Mouse (Mus musculus): ENCODE data around the gene BC107364. TPM values are rescaled to one million over a fixed set of nuclear protein-coding genes. Genes with fewer than 3 reads are reported as not detected.
"Not testable (repeated sequence)": the region's sequence is repeated elsewhere in the genome, so short reads cannot be mapped to it uniquely, and the experiment has no call there.

The BC107364 gene
- total and polyA plus RNA-seq, 3 experiments = 0.17 TPM; not detected in 2

DNA sequence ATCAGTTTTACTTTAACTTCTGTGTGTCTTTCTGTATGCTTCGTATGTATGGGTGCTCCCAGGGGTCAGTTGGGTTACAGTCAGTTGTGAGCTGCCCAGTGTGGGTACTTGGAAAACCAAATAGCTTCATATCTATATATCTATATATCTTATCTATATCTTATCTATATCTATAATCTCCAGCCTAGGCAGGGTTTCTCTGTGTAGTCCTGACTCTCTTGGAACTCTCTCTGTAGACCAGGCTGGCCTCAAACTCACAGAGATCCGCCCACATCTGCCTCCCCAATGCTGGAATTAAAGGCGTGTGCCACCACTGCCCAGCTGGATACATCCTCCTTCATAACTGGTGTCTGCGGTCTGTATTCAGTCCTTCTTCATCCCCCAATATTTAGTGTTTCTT lies 25.8 kb downstream of the BC107364 start:
- no peak overlapping the region for H3K9ac ChIP-seq (ENCODE audit: control insufficient read depth, low read depth, low read length, poor library complexity, severe bottlenecking)
- no peaks in the 10 kb centered on the region; the same call in 1 of the 2 replicates for H3K79me2 ChIP-seq (ENCODE audit: control insufficient read depth, insufficient read depth, low read length, poor library complexity)
- H3K4me1 ChIP-seq (ENCODE audit: control insufficient read depth in 1 of 2, insufficient read depth in 2 of 2, low read length in 2 of 2) = peaks cover 10 to 36% of the 10 kb centered on the region in 2 experiments
- no peaks in the 10 kb centered on the region for H3K27me3 ChIP-seq (ENCODE audit: control insufficient read depth in 1 of 2, insufficient read depth in 2 of 2, low read length in 2 of 2)
- H3K36me3 ChIP-seq (ENCODE audit: control insufficient read depth in 1 of 2, insufficient read depth in 2 of 2, low read length in 2 of 2) = peaks cover 0 to 38% of the 10 kb centered on the region in 2 experiments; a peak in 2 of 4 replicates
- H3K27ac ChIP-seq (ENCODE audit: control insufficient read depth, low read depth, low read length) = no peak overlapping the region
- DNase-seq (ENCODE audit: low read depth, low spot score) = no peak
- peak; percentile 82 for TF ChIP-seq GATA1 (IDR thresholded peaks at IDR 0.05; ENCODE audit: low read depth, low read length)
- TF ChIP-seq ZC3H11A (IDR thresholded peaks at IDR 0.05; ENCODE audit: low read depth, low read length) = no peak
- TF ChIP-seq RCOR1 (IDR thresholded peaks at IDR 0.05; ENCODE audit: low read depth, low read length) = no peak
- no peak for TF ChIP-seq TBP (IDR thresholded peaks at IDR 0.05; ENCODE audit: low read depth, low read length)
- TF ChIP-seq ZMIZ1 (IDR thresholded peaks at IDR 0.05; ENCODE audit: low read depth, low read length) = no peak
- H3K4me3 ChIP-seq (ENCODE audit: control insufficient read depth in 1 of 2, insufficient read depth in 1 of 2, low read depth in 2 of 2, low read length in 2 of 2) = no peak overlapping the region
- no peaks in the 10 kb centered on the region for H3K9me3 ChIP-seq (replicated peaks; ENCODE audit: insufficient read depth, low read length)

DNA sequence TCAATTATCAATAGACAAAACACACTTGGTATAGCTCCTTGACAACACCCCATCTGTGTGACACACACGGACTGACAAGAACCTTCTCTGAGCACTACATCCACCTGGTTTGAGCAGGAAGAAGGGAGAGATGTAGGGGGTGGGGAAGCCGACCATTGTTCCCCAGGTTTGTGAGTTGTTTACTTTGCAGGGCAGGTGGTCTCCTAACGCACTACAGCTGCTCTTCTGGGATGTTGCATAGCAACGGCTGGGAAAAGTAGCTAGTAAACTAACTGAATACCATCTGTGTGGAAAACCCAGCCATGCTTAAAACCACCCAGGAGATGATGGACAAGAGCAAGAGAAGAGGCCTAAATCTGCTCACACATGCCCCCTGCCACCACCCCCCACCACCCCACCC lies 27.7 kb downstream of the BC107364 start:
- H3K27me3 ChIP-seq (ENCODE audit: control insufficient read depth in 1 of 2, insufficient read depth in 2 of 2, low read length in 2 of 2); H3K27ac ChIP-seq (ENCODE audit: control insufficient read depth, low read depth, low read length); DNase-seq (ENCODE audit: low read depth, low spot score); H3K79me2 ChIP-seq (ENCODE audit: control insufficient read depth, insufficient read depth, low read length, poor library complexity); H3K9me3 ChIP-seq (replicated peaks; ENCODE audit: insufficient read depth, low read length): not testable (repeated sequence)
- peak overlapping the region; percentile 44; the same call in 1 of the 2 replicates for H3K9ac ChIP-seq (ENCODE audit: control insufficient read depth, low read depth, low read length, poor library complexity, severe bottlenecking)
- H3K4me3 ChIP-seq (ENCODE audit: control insufficient read depth in 1 of 2, insufficient read depth in 1 of 2, low read depth in 2 of 2, low read length in 2 of 2) = peak overlapping the region; percentile 25 to 42
- peaks cover 0 to 26% of the 10 kb centered on the region in 2 experiments; a peak in 2 of 4 replicates for H3K36me3 ChIP-seq (ENCODE audit: control insufficient read depth in 1 of 2, insufficient read depth in 2 of 2, low read length in 2 of 2)
- peaks cover 6 to 22% of the 10 kb centered on the region in 2 experiments for H3K4me1 ChIP-seq (ENCODE audit: control insufficient read depth in 1 of 2, insufficient read depth in 2 of 2, low read length in 2 of 2)

DNA sequence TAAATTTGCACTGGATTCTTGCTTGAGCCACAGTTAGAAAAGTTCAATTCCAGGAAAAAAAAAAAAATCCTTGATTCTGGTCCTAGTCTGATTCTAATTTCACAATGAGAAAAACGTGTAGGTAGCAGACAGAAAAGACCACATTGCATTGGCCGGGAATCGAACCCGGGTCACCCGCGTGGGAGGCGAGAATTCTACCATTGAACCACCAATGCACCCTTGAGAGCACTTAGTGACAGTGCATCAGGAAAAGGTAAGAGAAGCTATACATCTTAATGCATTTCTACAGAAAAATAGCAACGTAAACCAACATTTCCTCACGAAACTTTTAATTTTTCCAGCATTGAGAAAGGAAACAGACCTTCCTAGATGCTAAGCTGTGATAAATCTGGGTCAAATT lies 28.2 kb downstream of the BC107364 start:
- DNase-seq (ENCODE audit: low read depth, low spot score) = peak; percentile 85

More for the DNA sequence above, 28.2 kb downstream of the BC107364 start:
- peaks cover 2 to 16% of the 10 kb centered on the region in 2 experiments for H3K4me1 ChIP-seq (ENCODE audit: control insufficient read depth in 1 of 2, insufficient read depth in 2 of 2, low read length in 2 of 2)
- H3K9ac ChIP-seq (ENCODE audit: control insufficient read depth, low read depth, low read length, poor library complexity, severe bottlenecking) = peak overlapping the region; percentile 44
- peak overlapping the region; percentile 25 to 42 for H3K4me3 ChIP-seq (ENCODE audit: control insufficient read depth in 1 of 2, insufficient read depth in 1 of 2, low read depth in 2 of 2, low read length in 2 of 2)
- H3K9me3 ChIP-seq (replicated peaks; ENCODE audit: insufficient read depth, low read length) = no peaks in the 10 kb centered on the region
- H3K27ac ChIP-seq (ENCODE audit: control insufficient read depth, low read depth, low read length) = no peak overlapping the region
- TF ChIP-seq RAD21 (IDR thresholded peaks at IDR 0.05; ENCODE audit: low read depth, low read length) (no peak), BHLHE40 (IDR thresholded peaks at IDR 0.05; ENCODE audit: borderline replicate concordance, low read depth, low read length) (no peak), MAZ (IDR thresholded peaks at IDR 0.05; ENCODE audit: low read depth, low read length) (no peak), ELF1 (IDR thresholded peaks at IDR 0.05; ENCODE audit: low read depth, low read length) (no peak), POLR2AphosphoS5 (IDR thresholded peaks at IDR 0.05; ENCODE audit: borderline replicate concordance, low read depth, low read length) (no peak), TBP (IDR thresholded peaks at IDR 0.05; ENCODE audit: low read depth, low read length) (peak; percentile 100), MAX (IDR thresholded peaks at IDR 0.05; ENCODE audit: low read length) (no peak), POLR2AphosphoS2 (IDR thresholded peaks at IDR 0.05; ENCODE audit: low read length) (no peak), NELFE (IDR thresholded peaks at IDR 0.05; ENCODE audit: low read depth, low read length) (no peak), ZKSCAN1 (IDR thresholded peaks at IDR 0.05; ENCODE audit: low read depth, low read length) (no peak), MYC (IDR thresholded peaks at IDR 0.05; ENCODE audit: low read depth, low read length) (no peak), MEF2A (IDR thresholded peaks at IDR 0.05; ENCODE audit: extremely low read depth, insufficient replicate concordance, low read depth, low read length, poor library complexity, severe bottlenecking) (no peak), USF1 (IDR thresholded peaks at IDR 0.05; ENCODE audit: low read depth, low read length) (no peak), MXI1 (IDR thresholded peaks at IDR 0.05; ENCODE audit: low read depth, low read length) (no peak), UBTF (IDR thresholded peaks at IDR 0.05; ENCODE audit: borderline replicate concordance, insufficient read depth, low read depth, low read length) (no peak), SIN3A (IDR thresholded peaks at IDR 0.05; ENCODE audit: low read length) (no peak), TAL1 (IDR thresholded peaks at IDR 0.05; ENCODE audit: low read length) (0 out of 2 replicates have a peak, but pooled peaks have one; percentile 33), CHD1 (IDR thresholded peaks at IDR 0.05; ENCODE audit: low read depth, low read length) (no peak)
- no peaks in the 10 kb centered on the region for H3K27me3 ChIP-seq (ENCODE audit: control insufficient read depth in 1 of 2, insufficient read depth in 2 of 2, low read length in 2 of 2)
- no peaks in the 10 kb centered on the region; the same call in 1 of the 2 replicates for H3K79me2 ChIP-seq (ENCODE audit: control insufficient read depth, insufficient read depth, low read length, poor library complexity)
- H3K36me3 ChIP-seq (ENCODE audit: control insufficient read depth in 1 of 2, insufficient read depth in 2 of 2, low read length in 2 of 2) = peaks cover 0 to 22% of the 10 kb centered on the region in 2 experiments; a peak in 2 of 4 replicates

All from MEL (cell line).